Mouse (Mus musculus): Measurements from ENCODE around the gene Slx4.
"Not testable (repeated sequence)": the region's sequence is repeated elsewhere in the genome, so short reads cannot be mapped to it uniquely, and the experiment has no call there.

The Slx4 gene

DNA sequence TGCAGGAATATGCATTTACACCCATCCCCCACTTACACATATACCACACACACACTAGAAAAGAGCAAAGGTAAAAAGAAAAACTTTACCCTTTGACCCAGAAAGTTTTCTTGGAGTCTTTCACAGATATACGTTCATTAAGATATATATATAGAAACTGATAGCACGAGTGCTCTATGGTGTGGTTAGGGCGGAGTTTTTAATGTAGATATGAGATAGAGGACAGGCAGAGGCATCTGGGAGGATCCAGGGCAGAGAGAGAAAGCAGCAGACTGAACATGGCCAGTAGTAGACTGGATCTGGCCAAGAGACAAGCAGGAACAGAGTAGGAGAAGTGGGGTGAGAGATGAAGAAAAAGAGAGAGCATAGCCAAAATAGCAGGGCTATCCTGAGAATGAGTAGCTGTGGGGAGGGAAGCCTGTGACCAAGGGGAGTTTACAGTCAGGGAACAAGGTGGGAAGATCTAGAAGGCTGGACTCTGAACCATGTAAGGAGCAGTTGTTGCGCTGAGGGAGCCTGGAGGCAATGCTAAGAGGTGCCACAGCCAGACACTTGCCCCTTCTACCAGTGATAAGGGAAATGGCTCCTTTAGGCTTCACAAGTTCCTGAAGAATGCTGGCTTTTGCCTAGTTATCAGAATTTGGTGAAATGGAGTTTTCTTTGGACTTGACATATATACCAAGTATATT is 9.5 kb upstream of the Slx4 start:
- in situ Hi-C loops (cut with MboI, MseI), result no loop called here

DNA sequence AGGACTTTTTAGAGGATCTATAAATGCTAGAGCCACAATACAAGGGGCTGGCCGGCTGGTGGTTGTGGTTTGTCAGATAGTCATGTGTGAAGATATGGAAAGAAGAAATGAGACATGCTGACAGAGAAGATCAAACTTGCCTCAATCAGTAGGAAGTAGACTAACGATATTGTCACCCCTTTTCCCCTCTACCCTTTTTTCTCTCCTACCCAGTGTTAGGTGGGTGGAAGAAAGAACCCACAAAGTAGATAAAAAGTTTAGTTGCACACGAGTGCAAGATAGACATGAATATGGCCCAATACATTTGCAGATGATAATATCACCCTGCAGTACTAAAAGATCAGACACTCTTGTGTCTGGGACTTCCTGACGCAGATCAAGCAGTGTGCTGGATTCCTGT is 15.2 kb downstream of the Slx4 start:
- in situ Hi-C loops (cut with MboI, MseI), result no loop called here

DNA sequence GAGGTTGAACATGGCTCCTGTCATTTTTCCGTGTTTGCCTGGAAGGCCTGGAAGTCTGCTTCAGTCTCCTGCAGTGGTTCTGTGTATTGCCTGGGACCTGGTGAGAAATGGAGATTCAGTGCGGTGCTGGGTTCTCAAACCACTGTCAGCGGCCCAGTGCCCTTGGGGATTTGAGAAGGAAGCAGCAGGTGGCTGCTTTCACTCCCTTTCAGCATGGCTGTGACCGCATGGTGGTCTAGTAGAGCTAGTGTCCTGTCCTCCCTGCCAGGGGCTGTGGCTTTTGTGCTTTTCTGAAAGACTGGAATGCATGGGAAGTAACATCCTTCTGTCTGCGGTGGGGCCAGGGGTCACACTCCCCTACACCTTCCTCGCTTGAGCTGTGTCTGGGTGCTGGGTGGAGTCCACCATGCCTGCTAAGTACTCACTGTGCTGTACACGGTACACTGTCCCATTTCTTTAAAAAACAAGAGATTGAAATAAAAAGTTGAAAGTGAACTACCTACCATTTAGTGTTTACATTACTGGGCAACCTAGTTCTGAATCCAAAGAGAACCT is 20.3 kb downstream of the Slx4 start:
- in situ Hi-C loops (cut with MboI, MseI), result no loop called here

DNA sequence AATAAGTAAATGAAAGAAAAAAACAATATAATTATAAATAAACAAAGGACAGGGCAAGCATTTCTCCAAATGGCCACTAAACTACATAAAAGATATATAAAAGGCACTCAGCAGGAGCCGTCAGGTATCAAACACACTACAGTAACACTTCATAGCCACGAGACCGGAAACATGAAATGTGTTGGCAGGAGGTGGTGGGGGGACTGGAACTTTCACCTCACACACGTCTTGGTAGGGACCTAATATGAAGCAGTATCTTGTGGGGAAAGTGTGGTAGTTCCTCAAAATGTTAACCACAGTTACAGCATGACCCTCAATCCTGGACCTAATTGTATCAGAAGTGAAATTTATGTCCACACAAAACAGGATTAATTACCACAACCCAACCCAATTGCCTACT is 21.4 kb downstream of the Slx4 start:
- in situ Hi-C loops (cut with MboI, MseI), result no loop called here

DNA sequence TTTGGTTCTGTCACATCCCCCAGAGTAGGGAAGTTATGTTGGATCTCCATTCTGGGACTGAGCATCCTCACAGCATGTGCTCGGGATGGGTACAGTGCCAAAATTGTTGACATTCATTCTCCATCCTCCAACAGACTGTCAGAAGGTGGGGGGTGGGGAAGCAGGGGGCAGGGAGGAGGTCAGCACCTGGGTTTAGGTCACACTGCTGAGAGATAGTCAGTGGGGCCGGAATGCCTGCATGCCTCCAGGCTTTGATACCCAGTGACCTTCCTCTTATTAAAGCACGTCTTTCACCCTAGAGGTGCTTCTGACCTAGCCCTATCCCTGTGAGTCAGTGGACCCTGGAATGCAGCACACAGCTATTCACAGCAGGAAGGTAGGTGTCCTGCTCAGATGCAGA is 26.9 kb downstream of the Slx4 start:
- in situ Hi-C loops (cut with MboI, MseI), result no loop called here

DNA sequence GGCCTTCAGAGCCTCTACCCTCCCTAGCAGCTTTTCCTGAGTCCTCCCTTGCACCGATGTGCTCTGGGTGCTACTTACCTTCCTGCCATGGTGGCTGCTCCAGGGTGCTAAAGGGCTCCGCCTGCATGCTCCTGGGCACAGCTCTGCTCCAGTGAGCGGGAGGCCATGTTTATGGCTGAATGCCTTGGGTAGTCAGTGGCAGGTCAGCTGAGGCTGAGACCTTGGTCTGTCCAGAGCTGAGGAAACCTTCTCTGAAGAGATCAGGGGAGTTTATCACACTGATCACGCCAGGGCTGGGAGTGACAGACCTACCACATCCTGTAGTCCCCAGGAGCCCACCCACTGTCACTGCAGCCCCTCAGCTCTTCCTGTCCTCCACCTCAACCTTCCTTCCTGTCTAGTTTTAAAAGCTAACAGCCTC is 27.3 kb downstream of the Slx4 start, which contains the start of gene Nlrc3:
Nlrc3 (minus strand) TSS at position 382 of the 421 bp plus-strand sequence.
- in situ Hi-C loops (cut with MboI, MseI), result no loop called here

DNA sequence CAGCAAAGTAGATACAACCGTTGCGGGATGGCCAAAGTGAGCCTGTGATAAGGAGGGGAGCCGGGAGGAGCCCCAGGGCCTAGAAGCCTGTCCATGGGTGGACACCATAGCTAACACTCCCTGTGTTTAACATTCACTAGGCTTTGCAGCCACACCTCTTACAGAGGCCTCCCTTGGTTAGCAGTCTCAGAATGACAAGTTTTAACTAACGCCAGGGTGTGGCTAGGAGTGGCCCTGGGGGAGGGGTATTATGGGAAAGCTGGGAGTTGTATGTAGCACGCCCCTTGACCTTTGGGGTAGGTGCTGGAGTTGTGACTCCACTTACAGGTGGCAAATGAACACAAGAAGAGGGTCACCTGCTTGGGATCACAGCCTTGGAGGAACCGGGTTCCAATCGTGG is 27.9 kb downstream of the Slx4 start:
- in situ Hi-C loops (cut with MboI, MseI), result no loop called here

DNA sequence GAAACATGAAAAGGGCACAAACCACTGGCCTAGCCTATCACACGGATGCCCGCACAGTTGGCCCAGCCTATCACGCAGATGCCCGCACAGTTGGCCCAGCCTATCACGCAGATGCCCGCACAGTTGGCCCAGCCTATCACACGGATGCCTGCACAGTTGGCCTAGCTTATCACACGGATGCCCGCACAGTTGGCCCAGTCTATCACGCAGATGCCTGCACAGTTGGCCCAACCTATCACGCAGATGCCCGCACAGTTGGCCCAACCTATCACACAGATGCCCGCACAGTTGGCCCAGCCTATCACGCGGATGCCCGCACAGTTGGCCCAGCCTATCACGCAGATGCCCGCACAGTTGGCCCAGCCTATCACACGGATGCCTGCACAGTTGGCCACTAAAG is 29.1 kb downstream of the Slx4 start:
- in situ Hi-C loops (cut with MboI, MseI), result not testable (repeated sequence)

DNA sequence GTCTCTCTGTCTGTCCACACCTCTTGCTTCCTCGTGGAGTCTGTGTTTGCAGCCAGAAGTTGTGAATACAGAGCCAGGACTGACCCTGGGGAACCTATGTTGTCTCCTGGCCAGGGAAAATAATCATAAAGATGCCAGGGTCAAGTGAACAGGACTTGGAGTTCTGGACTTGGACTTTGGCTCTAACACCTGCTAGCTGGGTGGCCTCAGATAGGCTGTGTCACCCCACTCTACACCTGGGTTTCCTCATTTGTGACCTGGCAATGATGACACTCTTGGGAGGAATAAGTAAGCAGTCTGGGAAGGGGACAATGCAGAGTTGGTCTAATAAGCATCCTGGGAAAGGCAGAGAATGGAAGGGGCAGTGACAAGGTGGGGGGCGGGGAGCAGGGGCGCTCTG is 38.0 kb downstream of the Slx4 start:
- in situ Hi-C loops (cut with MboI, MseI), result no loop called here

DNA sequence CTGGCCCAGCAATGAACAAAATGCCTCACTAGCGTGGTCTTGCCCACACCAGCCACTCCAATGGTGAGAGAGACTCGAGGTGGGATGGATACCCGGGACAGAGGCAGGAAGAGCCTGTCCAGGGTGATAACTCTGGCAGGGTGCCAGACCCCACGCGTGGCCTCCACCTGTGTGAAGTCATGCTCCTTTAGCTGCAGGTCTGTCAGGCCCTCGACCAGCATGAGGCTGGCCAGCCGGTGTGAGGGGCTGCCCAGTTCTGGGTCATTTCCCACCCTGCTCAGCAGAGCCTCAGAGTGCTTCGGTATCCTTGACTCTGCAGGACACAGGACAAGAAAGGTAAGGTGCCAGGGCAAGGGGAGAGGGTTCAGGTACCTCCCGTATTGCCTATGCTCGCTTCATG is 38.6 kb downstream of the Slx4 start:
- in situ Hi-C loops (cut with MboI, MseI), result no loop called here

DNA sequence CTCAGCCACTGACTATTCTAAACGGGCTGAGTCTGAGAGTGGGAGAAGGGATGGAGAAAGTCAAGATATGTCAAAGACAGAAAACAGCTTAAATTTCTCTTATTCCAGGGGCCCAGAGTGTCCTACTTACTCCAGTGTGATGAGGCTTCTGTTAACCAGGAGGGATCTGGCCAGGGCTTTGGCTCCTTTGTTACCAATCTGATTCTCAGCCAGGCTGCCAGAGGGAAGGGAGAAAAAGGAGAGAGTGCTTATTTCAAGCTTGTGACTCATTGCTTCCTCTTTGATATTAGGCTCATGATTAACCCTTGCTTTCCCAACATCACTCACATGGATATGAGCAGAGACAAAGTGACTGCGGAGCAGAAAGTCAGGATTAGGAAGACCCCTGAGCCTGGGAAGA is 44.3 kb downstream of the Slx4 start:
- in situ Hi-C loops (cut with MboI, MseI), result no loop called here

DNA sequence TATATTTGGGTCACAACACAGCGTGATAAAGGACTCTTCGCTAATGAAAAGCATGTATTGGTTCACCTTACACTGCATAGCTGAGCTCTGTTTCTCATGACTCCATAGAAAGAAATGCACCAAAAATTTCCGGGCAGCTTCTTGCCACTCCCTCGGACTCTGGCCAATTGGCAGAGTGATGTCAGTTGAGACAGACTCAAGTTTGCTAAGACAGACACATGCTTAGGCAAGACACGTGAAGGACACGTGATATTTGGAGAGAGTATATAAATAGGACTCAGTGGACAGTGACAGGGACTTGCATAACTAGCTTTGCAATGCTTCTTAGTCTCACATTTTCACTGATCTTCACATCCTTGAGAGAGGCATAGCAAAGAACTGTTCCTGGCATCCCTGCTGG is 47.2 kb downstream of the Slx4 start:
- in situ Hi-C loops (cut with MboI, MseI), result no loop called here

DNA sequence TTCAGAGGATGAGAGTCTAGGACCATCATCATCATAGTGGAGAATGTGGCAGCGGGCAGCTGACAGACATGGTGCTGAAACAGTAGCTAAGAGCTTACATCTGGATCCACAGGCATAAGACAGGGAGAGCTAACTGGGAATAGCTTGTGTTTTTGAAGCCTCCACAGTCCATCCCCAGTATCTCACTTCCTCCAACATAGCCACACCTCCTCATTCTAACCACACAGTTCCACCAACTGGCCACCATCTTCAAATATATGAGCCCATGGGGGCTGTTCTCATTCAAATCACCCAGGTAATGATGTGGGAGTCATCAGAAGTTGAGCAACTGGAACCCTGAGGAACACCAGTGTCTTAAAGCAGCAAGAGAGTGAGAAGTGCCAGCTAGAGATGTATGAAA is 52.4 kb downstream of the Slx4 start:
- in situ Hi-C loops (cut with MboI, MseI), result no loop called here

DNA sequence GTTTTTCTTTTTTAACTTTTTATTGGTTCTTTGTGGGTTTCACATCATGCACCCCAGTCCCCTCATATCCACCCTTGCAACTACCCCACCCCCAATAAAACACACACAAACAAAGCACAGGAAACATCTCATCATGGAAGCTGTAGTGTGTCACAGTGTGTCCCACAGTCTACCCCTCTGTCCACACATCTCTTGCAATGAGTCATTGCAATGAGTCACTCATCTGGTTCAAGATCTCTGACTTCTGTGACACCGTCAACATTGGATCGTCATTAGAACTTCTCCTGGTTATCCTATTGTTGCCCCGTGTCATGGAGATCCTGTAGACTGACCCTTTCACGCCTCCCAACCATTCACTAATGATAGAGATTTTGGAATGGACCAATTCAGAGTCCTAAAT is 68.9 kb downstream of the Slx4 start:
- in situ Hi-C loops (cut with MboI, MseI), result no loop called here

DNA sequence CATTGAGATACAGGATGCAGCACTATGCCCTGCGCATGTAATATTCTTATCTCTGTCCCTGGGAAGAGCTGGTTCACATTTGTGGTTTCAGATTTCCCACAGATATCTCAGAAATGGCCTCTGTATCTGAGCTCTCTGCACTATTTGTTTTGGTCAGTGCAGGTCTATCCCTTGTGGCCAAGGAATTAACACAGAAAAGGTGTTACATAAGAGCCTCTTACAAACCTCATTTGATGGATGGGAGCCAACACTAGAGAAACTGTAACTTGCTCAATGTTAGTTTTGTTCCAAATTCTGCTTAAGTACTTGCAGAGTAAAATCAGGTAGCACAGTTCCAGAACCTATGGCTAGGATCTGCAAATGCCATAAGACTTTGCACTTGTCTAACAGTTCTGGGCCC is 69.5 kb downstream of the Slx4 start:
- in situ Hi-C loops (cut with MboI, MseI), result no loop called here

DNA sequence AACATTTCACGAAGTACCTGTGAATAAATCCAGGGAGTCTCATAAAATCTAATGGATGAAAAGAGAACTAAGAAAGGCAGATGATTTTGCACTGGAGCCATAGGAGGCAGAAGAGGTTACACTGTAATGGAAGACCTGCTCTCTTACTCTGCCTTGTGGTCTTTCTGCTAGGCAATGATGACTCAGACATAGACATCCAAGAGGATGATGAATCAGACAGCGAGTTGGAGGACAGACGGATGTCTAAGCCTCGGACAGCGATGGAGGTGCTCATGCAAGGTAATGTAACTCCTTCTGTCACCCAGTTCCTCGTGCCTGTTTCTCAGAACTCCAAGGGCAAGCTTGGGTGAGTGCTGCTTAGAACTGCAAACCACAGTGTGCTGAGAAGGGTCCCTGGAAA is 70.0 kb downstream of the Slx4 start:
- in situ Hi-C loops (cut with MboI, MseI), result no loop called here

DNA sequence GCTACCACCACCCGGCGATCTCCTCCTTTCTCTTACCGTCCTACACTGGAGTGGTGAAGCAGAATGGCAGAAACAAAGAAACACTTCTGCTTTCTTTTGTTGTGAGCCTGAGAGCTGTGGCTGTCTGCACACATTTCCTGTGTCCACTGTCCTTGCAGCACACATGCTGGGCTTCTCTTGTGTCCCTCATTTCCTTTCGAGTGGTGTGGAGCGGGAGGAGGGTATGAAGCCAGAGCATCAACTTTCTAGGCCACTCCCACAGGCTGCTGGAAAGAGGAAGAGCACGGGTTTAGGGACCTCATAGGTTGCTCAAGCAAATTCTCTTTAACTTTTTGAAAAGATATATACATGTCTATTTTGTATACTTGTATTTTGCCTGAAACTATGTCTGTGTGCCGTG is 74.4 kb downstream of the Slx4 start:
- in situ Hi-C loops (cut with MboI, MseI), result no loop called here

Data from T-helper 17 cell (primary cell).